Mouse (Mus musculus): ENCODE data around the gene Abca17. TPM values are rescaled to one million over a fixed set of nuclear protein-coding genes. Genes with fewer than 3 reads are reported as not detected.

Gene Abca17
- polyA plus RNA-seq, 1 experiment from 2014 or later, result not detected

DNA sequence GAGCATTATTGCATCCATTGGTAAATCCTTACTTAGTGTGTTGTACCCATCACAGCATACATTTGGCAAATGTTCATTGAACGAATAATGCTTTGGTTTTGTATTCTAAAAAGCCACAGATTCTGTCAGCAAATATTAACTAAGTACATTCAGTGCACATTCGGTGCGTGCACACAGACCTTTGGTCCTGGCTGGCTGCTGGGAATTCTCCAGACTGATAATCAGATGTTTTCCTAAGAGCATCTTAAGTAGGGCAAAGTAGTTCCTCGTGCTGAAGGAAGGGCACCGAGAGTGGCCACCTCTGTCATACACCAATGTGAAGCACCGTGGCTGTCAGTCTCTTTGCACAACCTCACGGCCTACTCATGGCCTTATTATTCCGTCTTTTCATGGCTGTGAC, 8.1 kb upstream of the Abca17 start:
- no peak overlapping the region for H3K9ac ChIP-seq (replicated peaks; ENCODE audit: low read depth, low read length)
- no peaks in the 10 kb centered on the region for H3K9me3 ChIP-seq (ENCODE audit: control insufficient read depth, low read depth, low read length)
- H3K36me3 ChIP-seq (ENCODE audit: control insufficient read depth, insufficient read depth, low read length), result no peaks in the 10 kb centered on the region
- H3K27ac ChIP-seq (ENCODE audit: low read length), result no peak overlapping the region
- H3K4me1 ChIP-seq (ENCODE audit: control insufficient read depth, insufficient read depth, low read length), result peaks cover 5% of the 10 kb centered on the region; the same call in 1 of the 2 replicates
- 85% methylated on average over 8 of the region's 8 CpGs for WGBS
- H3K4me3 ChIP-seq (ENCODE audit: low read depth, low read length), result no peak overlapping the region
- H3K27me3 ChIP-seq (ENCODE audit: control insufficient read depth, insufficient read depth, low read length), result no peaks in the 10 kb centered on the region
- ATAC-seq (ENCODE audit: insufficient number of reproducible peaks, insufficient read depth, low FRiP score, low read depth), result no peak
- no peak overlapping the region for H3K4me2 ChIP-seq (replicated peaks; ENCODE audit: low read depth, low read length)

DNA sequence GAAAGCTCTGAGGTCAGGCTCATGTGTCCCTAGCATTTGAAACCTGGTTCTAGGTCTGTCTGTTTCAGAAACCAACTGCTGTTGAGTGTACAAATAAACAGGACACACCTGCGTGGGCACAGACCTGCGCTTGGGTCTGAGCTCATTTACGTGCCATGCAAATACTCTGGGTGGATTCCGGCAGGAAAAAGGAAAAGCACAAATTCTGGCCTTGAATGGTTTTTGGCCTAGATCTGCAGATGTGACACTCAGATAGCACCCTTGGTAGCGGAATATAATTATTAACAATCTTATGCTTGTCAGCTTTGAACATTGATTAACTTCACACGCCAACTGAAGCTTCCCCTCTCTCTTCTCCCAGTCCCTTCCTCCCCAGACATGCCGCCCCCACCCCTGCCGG, 4.4 kb upstream of the Abca17 start:
- ATAC-seq (ENCODE audit: insufficient number of reproducible peaks, insufficient read depth, low FRiP score, low read depth), result no peak
- WGBS, result 87% methylated on average over 8 of the region's 8 CpGs
- H3K4me2 ChIP-seq (replicated peaks; ENCODE audit: low read depth, low read length), result no peak overlapping the region
- no peaks in the 10 kb centered on the region for H3K36me3 ChIP-seq (ENCODE audit: control insufficient read depth, insufficient read depth, low read length)
- no peaks in the 10 kb centered on the region for H3K27me3 ChIP-seq (ENCODE audit: control insufficient read depth, insufficient read depth, low read length)
- H3K4me1 ChIP-seq (ENCODE audit: control insufficient read depth, insufficient read depth, low read length), result no peaks in the 10 kb centered on the region; the same call in 1 of the 2 replicates
- H3K9ac ChIP-seq (replicated peaks; ENCODE audit: low read depth, low read length), result no peak overlapping the region
- no peaks in the 10 kb centered on the region for H3K9me3 ChIP-seq (ENCODE audit: control insufficient read depth, low read depth, low read length)
- H3K27ac ChIP-seq (ENCODE audit: low read length), result no peak overlapping the region
- no peak overlapping the region for H3K4me3 ChIP-seq (ENCODE audit: low read depth, low read length)

GRCm38 (mm10) chr17:24353960-24354359, 3.1 kb upstream of the Abca17 start:
- 83% methylated on average over 3 of the region's 3 CpGs for WGBS
- no peaks in the 10 kb centered on the region for H3K27me3 ChIP-seq (ENCODE audit: control insufficient read depth, insufficient read depth, low read length)
- H3K4me2 ChIP-seq (replicated peaks; ENCODE audit: low read depth, low read length), result no peak overlapping the region
- no peak for ATAC-seq (ENCODE audit: insufficient number of reproducible peaks, insufficient read depth, low FRiP score, low read depth)
- H3K9me3 ChIP-seq (ENCODE audit: control insufficient read depth, low read depth, low read length), result no peaks in the 10 kb centered on the region
- no peaks in the 10 kb centered on the region for H3K36me3 ChIP-seq (ENCODE audit: control insufficient read depth, insufficient read depth, low read length)
- no peak overlapping the region for H3K4me3 ChIP-seq (ENCODE audit: low read depth, low read length)
- H3K4me1 ChIP-seq (ENCODE audit: control insufficient read depth, insufficient read depth, low read length), result no peaks in the 10 kb centered on the region; the same call in 1 of the 2 replicates
- no peak overlapping the region for H3K9ac ChIP-seq (replicated peaks; ENCODE audit: low read depth, low read length)
- no peak overlapping the region for H3K27ac ChIP-seq (ENCODE audit: low read length)

DNA sequence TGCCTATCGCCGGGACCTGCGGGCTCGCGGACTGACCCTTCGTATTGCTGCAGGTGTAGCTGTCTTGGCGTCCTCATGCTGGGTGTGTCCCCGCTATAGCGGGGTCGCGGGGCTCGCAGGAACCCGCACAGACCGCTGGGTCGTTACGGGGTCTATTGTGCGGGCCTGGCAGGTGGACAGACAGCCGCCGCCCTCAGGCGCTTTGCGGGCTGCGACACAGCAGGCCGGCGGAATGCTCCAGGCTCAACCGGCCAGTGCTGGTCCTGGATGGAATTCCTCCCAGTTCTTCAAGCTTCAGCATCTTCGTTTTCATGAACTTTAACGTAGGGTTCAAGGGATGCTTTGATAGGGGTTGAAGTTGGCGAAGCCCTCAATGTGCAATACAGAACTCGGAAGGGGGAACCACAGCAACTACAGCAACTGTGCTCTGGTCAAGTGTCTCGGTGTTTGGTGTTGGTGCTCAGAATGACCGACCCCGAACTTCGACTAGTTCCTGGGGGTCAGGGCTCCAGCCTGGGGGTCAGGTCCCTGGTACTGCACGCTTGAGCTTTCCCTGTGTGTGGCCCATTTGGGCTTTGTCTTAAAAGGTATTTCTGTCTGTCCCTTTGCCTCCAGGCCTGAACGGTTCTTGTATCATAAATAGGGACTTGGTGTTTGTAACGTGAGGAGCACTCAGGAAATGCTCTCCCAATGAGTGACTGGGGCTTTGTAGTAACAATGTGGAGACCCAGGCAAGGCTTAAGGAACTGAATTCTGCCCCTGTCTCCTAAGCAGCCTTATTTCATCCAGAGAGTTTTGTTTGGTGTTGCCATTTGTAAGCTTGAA, 1.7 kb upstream of the Abca17 start:
- H3K4me2 ChIP-seq (replicated peaks; ENCODE audit: low read depth, low read length), result peak overlapping the region; percentile 97
- 4% methylated on average over 36 of the region's 36 CpGs for WGBS
- no peaks in the 10 kb centered on the region for H3K36me3 ChIP-seq (ENCODE audit: control insufficient read depth, insufficient read depth, low read length)
- ATAC-seq (ENCODE audit: insufficient number of reproducible peaks, insufficient read depth, low FRiP score, low read depth), result no peak; the same call in none of the 2 replicates
- H3K27ac ChIP-seq (ENCODE audit: low read length), result 0 out of 2 replicates have a peak overlapping the region, but pooled peaks have one; percentile 24
- H3K4me3 ChIP-seq (ENCODE audit: low read depth, low read length), result peak overlapping the region; percentile 72
- H3K4me1 ChIP-seq (ENCODE audit: control insufficient read depth, insufficient read depth, low read length), result no peaks in the 10 kb centered on the region; the same call in 1 of the 2 replicates
- peak overlapping the region; percentile 64 for H3K9ac ChIP-seq (replicated peaks; ENCODE audit: low read depth, low read length)
- no peaks in the 10 kb centered on the region for H3K27me3 ChIP-seq (ENCODE audit: control insufficient read depth, insufficient read depth, low read length)
- no peaks in the 10 kb centered on the region for H3K9me3 ChIP-seq (ENCODE audit: control insufficient read depth, low read depth, low read length)

GRCm38 (mm10) chr17:24351760-24352357, 991 bp upstream of the Abca17 start, which contains the start of gene Abca3:
Abca3 (plus strand) TSS chr17:24351950.
- peak within 1 kb of the TSS; percentile 97 for H3K4me2 ChIP-seq (replicated peaks; ENCODE audit: low read depth, low read length)
- H3K4me1 ChIP-seq (ENCODE audit: control insufficient read depth, insufficient read depth, low read length), result no peaks in the 10 kb centered on the region; the same call in 1 of the 2 replicates
- H3K9me3 ChIP-seq (ENCODE audit: control insufficient read depth, low read depth, low read length), result no peaks in the 10 kb centered on the region
- H3K27me3 ChIP-seq (ENCODE audit: control insufficient read depth, insufficient read depth, low read length), result no peaks in the 10 kb centered on the region
- peak; percentile 97 for ATAC-seq (ENCODE audit: insufficient number of reproducible peaks, insufficient read depth, low FRiP score, low read depth)
- peak within 1 kb of the TSS; percentile 72 for H3K4me3 ChIP-seq (ENCODE audit: low read depth, low read length)
- H3K9ac ChIP-seq (replicated peaks; ENCODE audit: low read depth, low read length), result peak within 1 kb of the TSS; percentile 64
- H3K27ac ChIP-seq (ENCODE audit: low read length), result 0 out of 2 replicates have a peak within 1 kb of the TSS, but pooled peaks have one; percentile 24
- under 1% methylated on average over 55 of the region's 55 CpGs for WGBS
- no peaks in the 10 kb centered on the region for H3K36me3 ChIP-seq (ENCODE audit: control insufficient read depth, insufficient read depth, low read length)

GRCm38 (mm10) chr17:24349176-24349575, 1.7 kb downstream of the Abca17 start:
- Histone ChIP-seq H3K4me3 (ENCODE audit: low read depth, low read length) (no peak overlapping the region), H3K27me3 (ENCODE audit: control insufficient read depth, insufficient read depth, low read length) (no peaks in the 10 kb centered on the region), H3K4me1 (ENCODE audit: control insufficient read depth, insufficient read depth, low read length) (no peaks in the 10 kb centered on the region; the same call in 1 of the 2 replicates), H3K4me2 (replicated peaks; ENCODE audit: low read depth, low read length) (no peak overlapping the region), H3K36me3 (ENCODE audit: control insufficient read depth, insufficient read depth, low read length) (no peaks in the 10 kb centered on the region), H3K27ac (ENCODE audit: low read length) (no peak overlapping the region), H3K9me3 (ENCODE audit: control insufficient read depth, low read depth, low read length) (no peaks in the 10 kb centered on the region), H3K9ac (replicated peaks; ENCODE audit: low read depth, low read length) (no peak overlapping the region)
- no peak for ATAC-seq (ENCODE audit: insufficient number of reproducible peaks, insufficient read depth, low FRiP score, low read depth)
- WGBS, result 74% methylated on average over 2 of the region's 2 CpGs

DNA sequence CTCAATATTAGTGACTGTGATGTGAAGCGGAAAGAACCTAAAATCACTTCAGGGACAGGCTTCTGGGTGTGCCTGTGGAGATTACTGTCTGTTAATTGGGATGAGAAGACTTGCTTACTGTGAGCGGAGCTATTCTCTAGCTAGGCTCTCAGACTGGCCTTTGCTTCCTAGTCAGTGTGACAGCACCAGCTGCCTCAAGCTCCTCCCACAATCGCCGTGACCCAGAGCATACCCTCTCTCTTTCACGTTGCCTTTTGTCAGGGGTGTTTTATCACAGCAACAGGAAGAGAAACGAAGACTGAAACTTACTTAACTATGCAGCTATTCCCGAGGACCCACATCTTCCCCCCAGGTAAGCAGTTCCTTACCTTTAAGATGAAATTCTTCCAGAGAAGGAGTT, 4.0 kb downstream of the Abca17 start:
- H3K27me3 ChIP-seq (ENCODE audit: control insufficient read depth, insufficient read depth, low read length), result no peaks in the 10 kb centered on the region
- 48% methylated on average over 7 of the region's 7 CpGs for WGBS
- H3K4me1 ChIP-seq (ENCODE audit: control insufficient read depth, insufficient read depth, low read length), result no peaks in the 10 kb centered on the region
- H3K9ac ChIP-seq (replicated peaks; ENCODE audit: low read depth, low read length), result no peak overlapping the region
- H3K36me3 ChIP-seq (ENCODE audit: control insufficient read depth, insufficient read depth, low read length), result no peaks in the 10 kb centered on the region
- H3K4me3 ChIP-seq (ENCODE audit: low read depth, low read length), result no peak overlapping the region
- H3K27ac ChIP-seq (ENCODE audit: low read length), result no peak overlapping the region
- ATAC-seq (ENCODE audit: insufficient number of reproducible peaks, insufficient read depth, low FRiP score, low read depth), result no peak
- no peaks in the 10 kb centered on the region for H3K9me3 ChIP-seq (ENCODE audit: control insufficient read depth, low read depth, low read length)
- no peak overlapping the region for H3K4me2 ChIP-seq (replicated peaks; ENCODE audit: low read depth, low read length)

DNA sequence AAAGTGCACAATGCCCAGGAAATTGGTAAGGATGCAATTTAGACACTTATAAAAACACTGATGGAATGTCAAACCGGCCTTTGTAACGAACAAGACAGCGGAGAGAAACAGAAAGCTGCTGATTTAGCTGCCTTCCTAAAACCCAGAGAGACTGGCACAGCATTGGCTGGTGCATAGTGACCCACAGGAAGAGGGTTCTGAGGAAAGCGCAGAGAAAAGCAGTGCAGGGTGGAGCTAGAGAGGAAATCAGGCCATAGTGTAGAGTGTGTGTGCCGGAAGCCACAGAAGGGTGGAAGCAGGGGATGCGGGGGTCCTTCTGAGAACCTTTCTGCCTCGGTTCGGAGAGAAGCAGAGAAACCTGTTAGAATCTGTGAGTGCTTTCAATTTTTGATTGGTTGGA, 6.2 kb downstream of the Abca17 start:
- 83% methylated on average over 8 of the region's 8 CpGs for WGBS
- H3K9me3 ChIP-seq (ENCODE audit: control insufficient read depth, low read depth, low read length), result no peaks in the 10 kb centered on the region
- no peak for ATAC-seq (ENCODE audit: insufficient number of reproducible peaks, insufficient read depth, low FRiP score, low read depth)

More for the DNA sequence above, 6.2 kb downstream of the Abca17 start:
- Histone ChIP-seq H3K27ac (ENCODE audit: low read length) (no peak overlapping the region), H3K36me3 (ENCODE audit: control insufficient read depth, insufficient read depth, low read length) (no peaks in the 10 kb centered on the region), H3K9ac (replicated peaks; ENCODE audit: low read depth, low read length) (no peak overlapping the region), H3K4me3 (ENCODE audit: low read depth, low read length) (no peak overlapping the region), H3K4me2 (replicated peaks; ENCODE audit: low read depth, low read length) (no peak overlapping the region), H3K27me3 (ENCODE audit: control insufficient read depth, insufficient read depth, low read length) (no peaks in the 10 kb centered on the region), H3K4me1 (ENCODE audit: control insufficient read depth, insufficient read depth, low read length) (no peaks in the 10 kb centered on the region)

Measured in stomach, embryonic 14.5 days (tissue).